Mouse (Mus musculus) spleen, adult 2 months (tissue): ENCODE measurements at regions not wholly inside any gene's neighbourhood (a gene's known extent, or its start where the extent isn't known, plus 50 kb on each side); places are given as distances from the start of the nearest gene placed in this dataset.

ENCODE experiments used
- CTCF ChIP-seq: fragments of 200-500 bp; IDR thresholded peaks from 2 replicates; pipeline ENCODE4 v1.5.1; 2011; ENCODE audit warnings: mild to moderate bottlenecking, inconsistent platforms; ENCODE audit not compliant: insufficient read depth, insufficient read length, insufficient replicate concordance; ENCODE audit errors: extremely low read depth
- POLR2A ChIP-seq: fragments of 200-500 bp; IDR thresholded peaks from 2 replicates; pipeline ENCODE4 v1.6.1; 2011; ENCODE audit warnings: low read depth, low read length, inconsistent platforms

GRCm38 (mm10) chr12:106321511-106321910, 311.5 kb downstream of the Vrk1 start:
- TF ChIP-seq CTCF (no peak), POLR2A (no peak)
